Mouse (Mus musculus): Measurements from ENCODE around the gene Zeb2.

Gene Zeb2

GRCm38 (mm10) chr2:45094371-45094967, 22.7 kb downstream of the Zeb2 start:
- DNase-seq, result no peak

DNA sequence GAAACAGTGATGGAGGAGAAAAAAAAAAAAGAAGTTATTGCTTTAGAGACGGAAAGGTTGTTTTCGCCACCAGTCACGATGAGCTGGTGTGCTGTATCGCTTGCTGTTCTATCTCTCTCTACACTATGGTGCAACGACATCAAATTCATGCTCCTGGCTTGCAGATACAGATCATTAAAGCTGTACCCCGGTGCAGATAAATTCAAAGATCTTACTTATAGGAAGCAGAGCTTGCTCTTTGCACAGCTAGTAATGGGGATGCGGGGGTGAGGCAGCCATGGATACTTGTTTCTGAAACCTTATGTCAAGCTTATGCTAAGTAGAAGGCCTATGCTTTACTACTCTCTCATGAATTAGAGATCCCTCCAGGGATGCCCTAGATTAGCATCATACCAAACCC, 23.7 kb downstream of the Zeb2 start:
- no peak for DNase-seq

DNA sequence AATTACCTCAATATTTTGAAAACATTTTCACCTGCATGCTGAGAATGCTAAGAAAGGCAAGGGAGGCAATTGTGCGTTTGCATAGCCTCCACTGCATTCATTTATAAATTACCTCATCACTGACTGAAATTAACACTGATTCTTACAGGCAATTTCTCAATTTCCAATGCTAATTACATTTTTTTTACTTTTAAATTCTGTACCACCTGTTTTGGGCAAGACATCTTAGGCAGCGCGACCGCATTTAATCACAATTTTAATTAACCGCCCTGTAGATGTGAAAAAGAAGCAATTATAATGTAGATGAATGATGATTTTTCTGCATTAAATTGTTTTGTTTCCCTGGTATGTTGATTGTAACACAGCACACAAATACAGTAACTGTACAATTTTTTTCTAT, 24.5 kb downstream of the Zeb2 start:
- no peak for DNase-seq

GRCm38 (mm10) chr2:45090529-45091297, 26.5 kb downstream of the Zeb2 start:
- DNase-seq, result no peak

DNA sequence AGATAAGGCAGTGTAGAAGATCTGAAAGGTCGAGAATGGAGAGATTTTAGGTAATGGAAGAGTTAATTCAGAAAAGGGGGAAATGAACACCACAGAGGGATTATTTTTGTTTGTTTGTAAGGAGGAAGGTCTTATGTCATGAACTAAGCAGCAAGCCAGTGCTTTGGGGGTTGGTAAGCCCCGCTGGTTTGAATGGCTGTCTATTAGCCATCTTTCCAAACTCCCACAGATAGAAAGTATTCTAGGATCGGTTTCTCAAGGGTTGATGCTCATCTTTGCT, 28.0 kb downstream of the Zeb2 start:
- DNase-seq, result no peak

DNA sequence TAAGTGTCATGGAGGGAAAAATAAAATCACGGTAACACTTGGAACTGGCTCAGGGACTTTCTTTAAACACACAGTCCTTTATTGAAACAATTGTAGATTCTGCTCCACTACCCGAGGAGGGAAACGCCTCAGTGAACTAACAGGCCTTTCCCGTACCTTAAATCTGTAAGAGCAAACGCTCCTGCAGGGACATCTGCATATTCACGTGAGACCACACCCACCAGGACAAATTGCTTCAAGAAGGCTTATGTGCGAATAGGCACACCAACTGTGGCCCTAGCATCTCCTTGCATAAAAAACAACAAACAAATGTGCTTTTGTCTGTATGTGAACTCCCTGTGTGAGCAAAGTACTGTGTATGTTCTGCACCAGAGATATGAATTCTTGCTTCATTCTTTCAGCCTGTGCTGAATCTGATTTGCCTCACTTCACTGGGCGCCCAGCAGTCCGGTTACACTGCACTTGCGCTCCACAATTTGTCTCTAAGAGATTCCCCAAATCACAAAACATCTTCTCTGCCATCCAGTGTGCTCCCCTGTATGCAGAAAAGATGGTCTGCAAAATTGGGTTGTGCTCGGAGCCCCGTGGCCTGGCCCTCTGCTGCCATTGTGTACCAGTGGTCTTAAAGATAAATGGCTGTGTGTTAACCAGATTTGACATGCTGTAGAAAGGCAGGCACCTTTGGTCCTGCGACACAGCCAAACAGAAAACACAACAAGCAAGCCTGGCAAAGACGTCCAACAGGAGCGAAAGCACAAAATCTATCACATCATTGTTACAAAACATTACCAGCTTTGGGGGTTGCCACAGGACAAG, 28.6 kb downstream of the Zeb2 start:
- DNase-seq, result no peak

- DNase-seq, result no peak
These were observed 30.0 kb downstream of the Zeb2 start for GRCm38 (mm10) chr2:45087208-45087607.

- DNase-seq, result no peak
These were observed 31.5 kb downstream of the Zeb2 start for GRCm38 (mm10) chr2:45085653-45086052.

GRCm38 (mm10) chr2:45083042-45083441, 34.2 kb downstream of the Zeb2 start:
- DNase-seq, result no peak

- no peak for DNase-seq
These were observed 35.6 kb downstream of the Zeb2 start for GRCm38 (mm10) chr2:45081559-45081958.

- no peak for DNase-seq
These were observed 39.2 kb downstream of the Zeb2 start for GRCm38 (mm10) chr2:45077938-45078487.

DNA sequence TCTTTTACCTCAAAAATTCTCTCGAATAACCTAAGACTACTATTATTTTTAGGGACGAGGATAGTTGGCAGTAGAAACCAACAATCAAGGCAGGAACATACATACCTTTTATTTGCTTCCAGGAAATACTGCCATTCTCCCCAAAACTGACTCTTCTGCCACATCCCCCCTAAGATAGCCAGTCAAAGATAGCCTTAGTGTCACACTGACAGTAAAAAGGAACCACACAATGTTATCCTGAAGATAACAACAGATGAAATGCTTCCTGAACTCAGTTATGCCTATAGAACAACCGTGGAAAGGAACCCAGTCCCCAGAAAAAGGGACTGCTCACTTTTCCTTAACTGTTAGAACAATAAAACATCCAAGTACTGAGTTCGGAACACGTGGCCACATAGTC, 39.8 kb downstream of the Zeb2 start:
- no peak for DNase-seq

GRCm38 (mm10) chr2:45073025-45073424, 44.2 kb downstream of the Zeb2 start:
- no peak for DNase-seq

DNA sequence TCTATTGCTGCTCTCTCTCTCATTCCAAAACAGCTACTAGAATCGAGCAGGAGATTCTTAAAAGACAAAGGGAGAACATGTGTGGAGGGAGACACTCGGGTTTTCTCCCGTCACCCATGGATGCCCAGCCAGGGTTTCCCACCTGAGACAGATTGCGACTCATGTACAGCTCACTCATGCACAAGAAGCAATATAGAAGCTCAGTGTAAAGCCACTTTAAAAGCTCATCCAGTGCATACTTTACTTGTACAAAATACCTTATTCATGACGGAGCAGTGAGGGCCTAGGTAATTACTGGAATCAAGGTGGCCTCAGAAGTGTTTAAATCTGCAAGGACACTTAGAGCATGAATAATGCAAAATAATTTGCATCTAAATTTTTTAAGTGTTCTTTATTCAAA, 45.9 kb downstream of the Zeb2 start:
- no peak for DNase-seq

- DNase-seq, result no peak
These were observed 46.5 kb downstream of the Zeb2 start for GRCm38 (mm10) chr2:45070612-45071276.

DNA sequence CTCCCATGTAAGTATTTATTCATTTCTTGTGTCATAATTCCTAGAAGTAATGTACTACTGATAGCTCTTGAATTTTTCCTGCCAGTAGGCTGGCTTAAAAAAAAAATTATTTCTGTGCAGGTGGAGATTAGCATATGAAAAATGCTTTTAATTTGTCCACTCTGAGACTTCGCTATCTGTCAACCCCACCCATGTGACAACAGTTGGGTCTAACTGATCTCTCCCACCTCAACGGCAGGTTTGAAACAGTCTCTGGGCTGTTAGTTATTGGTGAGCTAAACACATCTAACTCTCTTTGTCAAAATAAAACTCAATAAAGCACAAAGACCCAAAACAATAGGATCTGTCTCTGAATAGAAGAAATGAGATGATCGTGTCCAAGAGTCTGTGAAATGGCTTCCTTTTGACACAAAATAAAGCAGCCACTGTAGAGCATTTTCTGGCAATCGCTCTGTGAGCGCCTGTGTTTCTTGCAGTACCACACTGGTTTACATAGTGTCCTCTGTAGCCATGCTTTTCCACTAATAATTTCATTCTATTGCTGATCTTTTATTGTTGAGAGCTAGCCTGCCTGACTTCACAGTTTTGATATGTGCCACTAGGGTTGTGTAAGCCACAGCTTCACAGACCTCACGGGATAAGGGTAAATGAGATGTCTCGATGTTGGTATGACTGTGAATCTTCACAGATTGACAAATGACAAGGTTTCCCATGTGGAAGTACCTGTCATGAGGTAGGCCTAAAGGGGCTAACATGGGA, 48.2 kb downstream of the Zeb2 start:
- DNase-seq, result no peak

- DNase-seq, result no peak
These were observed 50.1 kb downstream of the Zeb2 start for GRCm38 (mm10) chr2:45067116-45067515.

GRCm38 (mm10) chr2:45063300-45063890, 53.8 kb downstream of the Zeb2 start:
- no peak for DNase-seq

GRCm38 (mm10) chr2:45062136-45062535, 55.1 kb downstream of the Zeb2 start:
- no peak for DNase-seq

DNA sequence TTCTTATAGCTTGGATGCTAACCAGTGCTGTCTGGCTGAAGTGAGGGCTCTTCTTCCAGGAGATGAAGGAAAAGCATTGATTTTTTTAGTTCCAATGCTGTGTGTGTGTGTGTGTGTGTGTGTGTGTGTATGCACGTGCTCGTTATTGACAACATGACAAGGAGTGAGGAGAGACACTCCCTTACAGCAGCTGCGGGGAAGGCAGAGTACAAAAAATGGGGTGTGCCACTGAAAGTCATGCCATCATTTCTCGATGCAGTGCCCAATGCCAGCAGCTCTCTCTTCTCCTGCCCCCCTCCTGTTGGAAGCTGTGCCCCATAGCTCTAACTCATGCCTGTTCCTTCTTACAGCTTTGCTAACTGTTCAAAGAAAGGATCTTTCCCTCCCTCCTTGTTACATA, 56.4 kb downstream of the Zeb2 start:
- no peak for DNase-seq

GRCm38 (mm10) chr2:45060202-45060601, 57.0 kb downstream of the Zeb2 start:
- no peak for DNase-seq

DNA sequence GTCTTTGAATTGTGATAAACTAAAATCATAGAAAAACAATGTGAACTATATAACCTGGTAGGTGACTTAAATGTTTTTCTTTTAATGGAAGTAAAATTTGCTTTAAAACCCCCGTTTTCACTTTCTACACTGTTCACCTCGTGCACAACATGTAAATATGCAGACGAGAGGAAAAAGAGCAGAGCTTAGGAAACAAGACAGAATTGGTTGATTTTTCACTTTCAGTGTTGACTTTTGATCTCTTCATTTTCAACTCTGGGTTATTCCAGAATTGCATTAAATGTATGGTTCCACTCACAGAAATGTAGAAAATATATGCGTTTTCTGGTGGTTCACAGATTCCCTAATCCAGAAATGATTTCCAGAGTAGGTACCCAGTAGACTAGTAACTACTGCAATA, 57.6 kb downstream of the Zeb2 start:
- no peak for DNase-seq
